Mouse (Mus musculus) kidney, postnatal 0 days (tissue): ENCODE measurements around the gene Mcur1. TPM values are rescaled to one million over a fixed set of nuclear protein-coding genes. Genes with fewer than 3 reads are reported as not detected.

Source experiments
- ATAC-seq: fragments of 200-750 bp; cut with Nextera tagmentation; replicated peaks from 2 replicates; pipeline ENCODE4 v1.8.0; 2017; ENCODE audit warnings: low read depth, moderate number of reproducible peaks, moderate TSS enrichment, moderate library complexity; ENCODE audit not compliant: low FRiP score
- DNase-seq: peaks from one replicate; pipeline ENCODE4 v3.0.0-alpha.2; 2016; ENCODE audit warnings: low spot score
- H3K27ac ChIP-seq: fragments of 300-500 bp; sonication (generic); 2 replicates; pipeline ENCODE4 v1.5.1; 2014; ENCODE audit warnings: mild to moderate bottlenecking
- H3K27me3 ChIP-seq: fragments of 300-500 bp; sonication (generic); 2 replicates; pipeline ENCODE4 v1.6.1; 2014; ENCODE audit warnings: low read length, mixed read lengths; ENCODE audit not compliant: insufficient read depth
- H3K36me3 ChIP-seq: fragments of 300-500 bp; sonication (generic); 2 replicates; pipeline ENCODE4 v1.6.1; 2014; ENCODE audit warnings: low read length, mixed read lengths; ENCODE audit not compliant: insufficient read depth
- H3K4me1 ChIP-seq: fragments of 300-500 bp; sonication (generic); replicated peaks from 2 replicates; pipeline ENCODE4 v1.6.1; 2014; ENCODE audit warnings: antibody characterized with exemption, low read length, mixed read lengths; ENCODE audit not compliant: insufficient read depth
- H3K4me2 ChIP-seq: fragments of 300-500 bp; sonication (generic); 2 replicates; pipeline ENCODE4 v1.6.1; 2014; ENCODE audit warnings: mild to moderate bottlenecking, low read length, moderate library complexity, mixed read lengths
- H3K4me3 ChIP-seq: fragments of 300-500 bp; sonication (generic); replicated peaks from 2 replicates; pipeline ENCODE4 v1.5.1; 2014; ENCODE audit warnings: low read depth, low read length
- H3K9ac ChIP-seq: fragments of 300-500 bp; sonication (generic); 2 replicates; pipeline ENCODE4 v1.6.1; 2014; ENCODE audit warnings: low read depth, low read length
- H3K9me3 ChIP-seq: fragments of 300-500 bp; sonication (generic); replicated peaks from 2 replicates; pipeline ENCODE4 v1.6.1; 2016; ENCODE audit warnings: low read length, inconsistent platforms, mixed read lengths
- CTCF ChIP-seq: IDR thresholded peaks from 2 replicates; pipeline ENCODE4 v1.5.1; 2016; ENCODE audit warnings: antibody characterized with exemption, low read depth, mild to moderate bottlenecking, moderate library complexity
- WGBS: fragments of 180-500 bp; shearing (Covaris S2); extraction: QIAGEN DNeasy Blood & Tissue Kit; methylation state at CpG from one replicate; pipeline ENCODE4 v1.1.7; 2014; 5-methylcytosine and 5-hydroxymethylcytosine counted together
- polyA plus RNA-seq: library from polyadenylated mRNA; unstranded; fragments of >200 nt; fragmentation: Nextera tagmentation; extraction: Ambion mirVana; gene quantifications from 2 replicates; pipeline ENCODE4 v1.2.1, GENCODE M21; 2015

Mcur1 gene
- polyA plus RNA-seq, 1 experiment from 2014 or later, result 37.3 TPM

- Histone ChIP-seq H3K27ac (no peak overlapping the region), H3K4me1 (no peaks in the 10 kb centered on the region), H3K9me3 (no peaks in the 10 kb centered on the region), H3K4me3 (no peak overlapping the region), H3K27me3 (no peaks in the 10 kb centered on the region), H3K36me3 (no peaks in the 10 kb centered on the region), H3K4me2 (no peak overlapping the region), H3K9ac (no peak overlapping the region)
- DNase-seq, result peak; percentile 60
- 62% methylated on average over 25 of the region's 25 CpGs for WGBS
- no peak for ATAC-seq
- no peak for TF ChIP-seq CTCF
Observed at GRCm38 (mm10) chr13:43567141-43567891, 7.3 kb upstream of the Mcur1 start.

DNA sequence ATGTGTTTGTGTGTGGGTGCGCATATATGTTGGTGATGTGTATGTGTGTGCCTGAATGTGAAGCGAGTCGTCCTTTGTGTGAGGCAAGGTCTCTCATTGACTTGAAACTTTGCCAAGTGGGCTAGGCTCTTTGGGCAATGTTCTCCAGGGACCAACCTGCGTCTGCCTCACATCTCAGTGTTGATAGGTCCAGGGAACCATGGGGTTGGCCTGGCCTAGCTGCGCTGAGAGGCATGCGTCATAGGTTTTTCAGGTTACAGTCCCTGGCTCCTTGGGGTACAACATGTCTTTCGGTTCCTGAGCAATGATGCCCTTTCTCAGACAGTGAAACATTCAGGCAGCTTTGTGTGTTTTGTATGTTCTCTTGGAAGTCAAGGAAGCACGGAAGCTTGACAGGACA, 6.2 kb upstream of the Mcur1 start:
- Histone ChIP-seq H3K27me3 (no peaks in the 10 kb centered on the region), H3K9ac (no peak overlapping the region), H3K4me2 (no peak overlapping the region), H3K4me3 (no peak overlapping the region), H3K36me3 (no peaks in the 10 kb centered on the region), H3K4me1 (peaks cover 2% of the 10 kb centered on the region; the same call in 1 of the 2 replicates), H3K9me3 (no peaks in the 10 kb centered on the region), H3K27ac (no peak overlapping the region)
- DNase-seq (no peak), ATAC-seq (no peak)
- no peak for TF ChIP-seq CTCF
- 90% methylated on average over 8 of the region's 8 CpGs for WGBS

DNA sequence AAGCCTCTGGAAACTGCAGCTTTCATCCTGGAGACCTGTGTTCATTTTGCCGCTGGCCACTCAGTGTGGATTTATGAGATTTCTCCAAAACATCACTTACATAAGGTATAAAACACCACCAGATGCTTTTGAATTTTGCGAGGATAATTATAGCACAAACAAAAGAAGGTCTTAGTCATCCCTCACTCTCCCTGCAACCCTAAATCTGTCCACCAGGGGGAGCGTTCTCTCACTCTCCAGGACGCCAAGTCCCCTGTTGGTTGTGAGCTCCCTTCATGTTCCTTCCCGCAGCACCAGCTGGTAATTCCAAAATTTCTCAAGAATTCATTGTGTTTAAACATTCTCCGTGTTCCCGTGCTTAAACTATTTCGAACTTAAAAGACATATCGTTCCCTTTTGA, 5.4 kb upstream of the Mcur1 start:
- TF ChIP-seq CTCF, result peak; percentile 97
- ATAC-seq (no peak), DNase-seq (peak; percentile 92)
- H3K27ac ChIP-seq, result no peak overlapping the region
- no peaks in the 10 kb centered on the region for H3K36me3 ChIP-seq
- H3K27me3 ChIP-seq, result no peaks in the 10 kb centered on the region
- H3K4me2 ChIP-seq, result no peak overlapping the region
- peaks cover 7% of the 10 kb centered on the region; the same call in 1 of the 2 replicates for H3K4me1 ChIP-seq
- H3K4me3 ChIP-seq, result no peak overlapping the region
- 16% methylated on average over 9 of the region's 9 CpGs for WGBS
- no peak overlapping the region for H3K9ac ChIP-seq
- H3K9me3 ChIP-seq, result no peaks in the 10 kb centered on the region

DNA sequence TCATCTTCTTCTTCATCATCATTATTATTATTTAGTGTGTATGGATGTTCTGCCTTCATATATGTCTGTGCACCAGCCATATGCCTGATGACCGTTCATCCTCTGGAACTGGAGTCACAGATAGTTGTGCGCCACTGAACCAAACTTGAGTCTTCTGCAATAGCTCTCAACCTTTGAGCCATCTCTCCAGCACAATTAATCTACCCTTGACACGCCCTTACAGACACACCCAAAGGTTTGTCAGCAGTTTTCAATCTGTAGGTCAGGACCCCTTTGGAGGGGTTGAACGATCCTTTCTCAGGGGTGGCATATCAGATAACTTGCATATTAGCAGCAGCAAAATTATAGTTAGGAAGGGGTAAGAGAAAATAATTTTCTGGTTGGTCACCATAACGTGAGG, 4.7 kb upstream of the Mcur1 start:
- Histone ChIP-seq H3K9me3 (no peaks in the 10 kb centered on the region), H3K4me3 (no peak overlapping the region), H3K9ac (no peak overlapping the region), H3K4me1 (peaks cover 7% of the 10 kb centered on the region; the same call in 1 of the 2 replicates), H3K4me2 (no peak overlapping the region), H3K27me3 (no peaks in the 10 kb centered on the region), H3K36me3 (no peaks in the 10 kb centered on the region), H3K27ac (no peak overlapping the region)
- no peak for TF ChIP-seq CTCF
- ATAC-seq (no peak), DNase-seq (no peak)
- WGBS, result 73% methylated on average over 5 of the region's 5 CpGs

- 82% methylated on average over 5 of the region's 5 CpGs for WGBS
Observed at GRCm38 (mm10) chr13:43562726-43563125, 2.7 kb upstream of the Mcur1 start.

DNA sequence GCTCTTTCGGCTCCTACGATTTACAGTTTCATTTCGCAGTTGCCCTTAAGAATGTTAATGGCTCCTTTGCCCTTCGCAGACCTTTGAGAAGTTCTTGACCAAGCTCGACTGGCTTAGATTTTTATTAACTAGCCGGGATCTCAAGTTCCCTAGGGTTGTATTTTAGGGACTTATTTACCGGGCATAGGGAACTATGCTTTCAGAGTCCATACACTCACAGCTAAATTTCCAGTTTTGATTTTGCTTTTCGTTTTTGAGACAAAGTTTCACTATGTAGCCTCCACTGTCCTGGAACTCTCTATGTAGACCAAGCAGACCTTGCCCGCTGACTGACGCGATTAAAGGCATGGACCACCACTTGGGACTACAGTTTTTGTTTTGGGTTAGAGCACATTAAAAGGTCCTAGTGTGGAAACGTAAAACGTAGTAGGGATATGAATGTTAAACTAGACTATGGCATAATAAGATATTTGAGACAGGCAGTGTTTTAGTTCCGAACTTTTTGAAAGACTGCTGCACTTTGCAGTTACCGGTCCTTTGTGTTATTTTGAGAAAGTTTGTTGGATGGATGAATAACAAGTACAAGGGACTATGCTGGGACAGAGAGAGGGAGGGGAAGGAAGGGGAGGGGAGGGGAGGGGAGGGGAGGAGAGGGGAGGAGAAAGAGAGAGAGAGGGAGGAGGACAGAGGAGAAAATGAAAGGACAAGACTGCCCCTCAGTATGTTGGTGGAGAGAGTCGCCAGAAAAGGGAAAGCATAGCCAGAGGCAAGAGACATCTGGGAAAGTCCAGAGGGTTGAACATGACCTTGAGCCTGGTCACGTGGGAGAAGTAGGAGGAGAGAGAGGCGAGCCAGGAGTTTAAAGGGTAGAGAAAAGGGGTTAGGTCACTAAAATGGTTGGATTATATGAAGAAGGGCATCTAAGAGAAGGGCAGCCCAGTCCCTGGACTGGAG, 744 bp upstream of the Mcur1 start:
- TF ChIP-seq CTCF, result no peak
- Histone ChIP-seq H3K4me2 (peak overlapping the region; percentile 77), H3K9ac (peak overlapping the region; percentile 83), H3K4me1 (peaks cover 16% of the 10 kb centered on the region), H3K36me3 (no peaks in the 10 kb centered on the region), H3K27me3 (no peaks in the 10 kb centered on the region), H3K4me3 (peak overlapping the region; percentile 70), H3K9me3 (no peaks in the 10 kb centered on the region), H3K27ac (peak overlapping the region; percentile 94)
- peak; percentile 53 for ATAC-seq
- 4% methylated on average over 18 of the region's 18 CpGs for WGBS
- DNase-seq, result peak; percentile 72

More at GRCm38 (mm10) chr13:43562726-43563125, 2.7 kb upstream of the Mcur1 start:
- Histone ChIP-seq H3K4me2 (no peak overlapping the region), H3K4me3 (no peak overlapping the region), H3K9ac (no peak overlapping the region), H3K9me3 (no peaks in the 10 kb centered on the region), H3K27me3 (no peaks in the 10 kb centered on the region), H3K27ac (no peak overlapping the region), H3K36me3 (no peaks in the 10 kb centered on the region), H3K4me1 (peaks cover 16% of the 10 kb centered on the region)
- no peak for ATAC-seq
- DNase-seq, result no peak
- TF ChIP-seq CTCF, result no peak
